Mouse (Mus musculus) layer of hippocampus, adult 18-20 months (tissue): ENCODE measurements at regions not wholly inside any gene's neighbourhood (a gene's known extent, or its start where the extent isn't known, plus 50 kb on each side); places are given as distances from the start of the nearest gene placed in this dataset.

ENCODE experiments used
- DNase-seq, 2 experiments: peaks; one replicate each; pipeline ENCODE4 v3.0.0; 2022; ENCODE audit warnings: low spot score in 2 of 2

DNA sequence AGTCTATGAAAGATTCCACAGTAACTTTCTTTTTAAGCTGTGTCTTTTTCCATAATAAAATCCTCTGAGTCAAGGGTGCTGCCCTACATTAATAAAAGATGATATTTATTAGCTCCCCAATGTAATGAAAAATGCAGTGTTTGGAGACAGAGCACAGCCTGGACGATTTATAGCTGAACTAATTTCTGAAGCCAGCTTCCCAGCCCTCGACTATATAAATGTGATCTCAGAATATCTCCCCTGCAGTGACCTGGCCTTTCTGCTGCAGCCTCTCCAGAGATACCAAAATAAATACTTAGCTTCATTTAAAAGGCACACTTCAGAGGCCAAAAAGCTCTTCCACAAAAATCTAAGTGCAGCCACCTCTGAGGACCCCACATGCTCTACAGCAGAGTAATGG is 534.7 kb downstream of the Zfp619 start:
- DNase-seq, result no peak

DNA sequence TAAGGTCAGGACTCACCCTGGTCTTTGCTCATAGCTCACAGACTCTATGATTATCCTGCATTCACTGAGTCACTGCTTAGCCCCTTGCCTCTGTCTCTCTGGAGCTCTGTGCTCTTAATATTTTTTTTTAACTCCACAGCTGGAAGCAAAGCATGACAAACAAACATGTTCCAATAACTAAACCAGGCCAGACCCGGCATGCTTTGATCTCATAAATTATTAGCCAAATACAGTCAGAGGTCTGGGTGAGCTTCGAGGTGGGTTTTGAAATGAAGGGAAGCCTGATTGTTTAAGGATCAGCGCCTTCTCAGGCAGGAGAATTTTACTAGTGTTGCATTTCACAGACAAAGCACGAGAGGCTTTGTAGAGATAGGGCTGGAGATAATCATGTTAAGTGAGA is 541.3 kb downstream of the Zfp619 start:
- no peak for DNase-seq

DNA sequence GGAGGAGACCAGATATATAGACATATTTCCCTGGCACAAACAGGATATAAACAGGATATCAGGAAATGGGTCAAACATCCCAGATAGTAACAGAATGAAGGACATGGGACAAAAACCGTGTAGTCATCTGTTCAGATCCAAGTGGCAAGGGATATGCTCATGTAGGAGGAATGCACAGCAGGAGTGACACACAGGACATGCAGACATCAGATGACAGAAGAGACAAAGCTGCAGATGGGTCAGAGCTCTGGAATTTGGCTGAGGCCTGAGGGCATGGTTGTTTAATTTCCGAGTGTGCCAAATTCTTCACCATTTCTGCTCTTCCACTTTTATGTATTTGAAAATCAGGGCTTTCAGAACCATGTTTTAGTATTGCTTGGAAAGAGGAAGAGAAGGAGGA is 547.1 kb downstream of the Zfp619 start:
- DNase-seq, result no peak

DNA sequence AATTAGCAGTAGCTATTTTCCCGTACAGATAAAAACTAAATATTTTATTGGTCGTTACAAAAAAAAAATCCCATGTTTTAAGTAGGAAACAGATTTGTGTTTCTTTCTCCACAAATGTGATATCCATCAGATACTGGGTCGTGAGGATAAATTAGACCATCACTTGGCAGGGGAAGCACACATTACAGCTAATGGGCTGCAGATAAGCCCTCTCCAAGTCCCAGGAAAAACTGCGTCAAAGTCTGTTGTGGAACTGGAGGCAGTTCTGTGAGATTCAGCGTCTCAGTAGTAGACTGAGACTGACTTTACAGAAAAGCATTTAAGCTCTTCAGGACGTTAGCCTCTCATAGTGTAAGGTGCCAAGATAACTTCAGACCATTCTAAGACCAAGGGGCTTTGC is 548.0 kb downstream of the Zfp619 start:
- DNase-seq, result no peak

GRCm38 (mm10) chr7:40067378-40067777 is 549.8 kb downstream of the Zfp619 start:
- DNase-seq, result no peak

- DNase-seq, result no peak
Observed at GRCm38 (mm10) chr7:40071313-40071712, 553.7 kb downstream of the Zfp619 start.

GRCm38 (mm10) chr7:40072478-40072877 is 554.9 kb downstream of the Zfp619 start:
- no peak for DNase-seq

GRCm38 (mm10) chr7:40086236-40086635 is 568.7 kb downstream of the Zfp619 start:
- DNase-seq, result no peak

GRCm38 (mm10) chr7:40097094-40097493 is 579.5 kb downstream of the Zfp619 start:
- DNase-seq, result no peak

GRCm38 (mm10) chr7:40103057-40103945 is 585.7 kb downstream of the Zfp619 start:
- DNase-seq, result no peak

DNA sequence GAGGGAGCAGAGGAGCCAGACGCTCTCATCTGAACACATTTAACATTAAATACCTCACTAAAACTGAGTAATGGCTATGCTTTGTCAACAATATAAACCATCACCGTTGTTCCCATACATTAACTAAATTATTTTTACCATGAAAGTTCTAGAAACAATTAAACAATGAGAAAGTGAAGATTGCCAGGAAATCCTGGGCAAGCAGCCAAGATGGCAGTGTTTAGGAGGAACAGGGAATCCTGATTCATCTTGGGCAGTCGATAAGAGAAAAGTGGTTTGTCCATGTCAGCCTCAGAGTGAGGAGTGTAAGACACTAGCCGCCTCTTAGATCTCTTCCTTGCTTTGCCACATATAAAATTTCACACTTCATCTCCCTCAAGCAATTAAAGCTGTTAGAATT is 625.3 kb downstream of the Zfp619 start:
- DNase-seq, result no peak

GRCm38 (mm10) chr7:40144431-40144830 is 626.9 kb downstream of the Zfp619 start:
- no peak for DNase-seq

DNA sequence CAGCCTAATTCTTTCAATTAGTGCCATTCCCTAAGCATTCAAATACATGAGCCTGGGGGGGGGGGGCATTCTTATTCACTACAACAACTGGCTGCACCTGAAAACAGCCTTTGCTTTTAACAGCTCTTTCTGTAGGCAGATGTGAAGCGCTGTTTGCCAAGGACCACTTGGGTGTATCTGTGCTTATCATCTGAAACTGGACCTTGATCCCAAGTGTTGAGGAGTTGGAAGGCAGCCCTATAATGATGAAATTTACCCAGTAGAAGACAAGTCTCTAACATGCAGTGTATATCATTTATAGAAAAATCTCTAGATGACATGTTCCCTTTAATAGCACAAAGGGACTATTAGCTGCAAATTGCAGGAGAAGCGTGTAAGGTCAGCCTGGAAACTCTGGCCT is 660.0 kb downstream of the Zfp619 start:
- DNase-seq, result no peak

DNA sequence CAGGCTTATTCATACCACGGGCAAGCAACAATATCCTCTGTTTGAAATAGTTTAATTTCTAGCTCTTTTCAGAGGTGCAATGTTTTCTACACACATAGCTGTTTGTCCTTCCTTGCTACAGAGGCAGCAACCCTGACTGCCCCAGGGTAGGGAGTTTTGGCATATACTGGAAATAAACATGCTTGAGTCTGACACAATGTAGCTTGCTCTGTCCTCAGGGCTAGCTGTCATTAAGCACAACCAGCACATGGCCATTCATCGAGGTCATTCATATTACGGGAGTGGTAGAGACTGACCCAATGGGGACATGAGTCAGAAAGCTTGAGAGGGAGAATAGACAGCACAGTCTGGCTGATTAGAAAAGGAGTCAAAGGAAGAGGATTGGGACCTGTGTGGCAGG is 677.8 kb downstream of the Zfp619 start:
- DNase-seq, result no peak

GRCm38 (mm10) chr7:40202615-40203014 is 685.0 kb downstream of the Zfp619 start:
- no peak for DNase-seq

DNA sequence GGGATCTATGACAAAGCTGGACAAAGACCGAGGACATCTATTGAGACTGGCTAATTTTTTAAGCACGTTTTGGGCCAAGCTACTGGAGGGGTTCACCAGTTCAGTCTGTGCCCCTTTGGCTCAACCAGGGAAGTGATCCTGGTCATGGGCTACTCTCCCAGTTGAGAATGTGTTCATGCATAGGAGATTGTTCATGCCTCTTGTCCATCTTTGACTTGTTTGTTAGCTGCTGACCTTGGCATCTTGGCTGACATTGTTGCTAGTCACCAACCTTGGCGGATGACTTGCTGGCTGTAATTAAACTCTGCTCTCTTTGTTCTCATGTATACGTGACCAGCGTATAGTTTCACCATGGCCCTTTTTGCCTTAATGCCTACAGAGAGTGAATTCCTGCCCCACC is 686.2 kb upstream of the Vstm2b start:
- no peak for DNase-seq

GRCm38 (mm10) chr7:40212576-40212975 is 685.6 kb upstream of the Vstm2b start:
- no peak for DNase-seq

GRCm38 (mm10) chr7:40213646-40214045 is 684.5 kb upstream of the Vstm2b start:
- DNase-seq, result no peak

GRCm38 (mm10) chr7:40214395-40214794 is 683.7 kb upstream of the Vstm2b start:
- no peak for DNase-seq

DNA sequence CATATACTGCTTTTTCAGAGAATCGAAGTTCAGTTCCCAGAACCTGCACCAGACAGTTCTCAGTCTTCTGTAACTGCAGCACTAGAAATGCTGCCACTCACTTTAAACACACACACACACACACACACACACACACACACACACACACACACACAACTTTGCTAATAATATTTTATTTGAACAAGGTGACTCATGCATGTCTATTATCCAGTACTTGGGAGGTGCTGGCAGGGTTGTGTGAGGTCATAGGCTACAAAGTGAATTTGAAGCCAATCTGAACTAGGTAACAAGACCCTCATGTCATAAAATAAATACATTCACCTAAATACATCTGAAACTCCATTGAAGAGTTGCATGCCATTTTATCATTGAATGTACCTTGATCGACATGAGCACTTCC is 682.9 kb upstream of the Vstm2b start:
- DNase-seq, result no peak

- DNase-seq, result no peak
Observed at GRCm38 (mm10) chr7:40220549-40220948, 677.6 kb upstream of the Vstm2b start.

- no peak for DNase-seq
Observed at GRCm38 (mm10) chr7:40245188-40245587, 652.9 kb upstream of the Vstm2b start.

DNA sequence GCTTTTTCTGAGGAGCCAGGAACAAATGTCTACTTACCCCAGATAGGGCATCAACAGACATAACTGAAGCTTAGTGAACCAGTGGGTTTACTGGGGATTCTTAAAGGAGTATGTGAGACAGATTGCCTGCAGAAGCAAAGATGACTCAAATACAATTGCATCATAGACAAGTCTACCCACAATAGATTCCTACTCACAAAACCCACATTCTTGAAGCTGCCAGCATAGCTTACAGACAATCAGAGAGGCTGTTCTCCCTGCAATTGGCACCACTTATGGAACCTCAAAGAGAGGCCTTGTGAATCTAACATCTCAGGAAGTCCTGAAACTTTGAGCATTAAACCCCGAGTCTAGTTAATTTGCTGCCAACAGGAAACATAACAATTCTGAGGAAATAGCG is 649.6 kb upstream of the Vstm2b start:
- peak in 1 of 2 experiments; percentile 31 for DNase-seq
